Mouse (Mus musculus) forebrain, postnatal 0 days (tissue): ENCODE data around the gene Pde1c. TPM values are rescaled to one million over a fixed set of nuclear protein-coding genes. Genes with fewer than 3 reads are reported as not detected.
A peak's percentile ranks its signal among the peaks of the same experiment; 100 is the strongest.

Experiments used
- ATAC-seq: fragments of 200-750 bp; cut with Nextera tagmentation; 2 replicates; pipeline ENCODE4 v1.8.0; 2017; ENCODE audit warnings: mild to moderate bottlenecking, moderate library complexity
- DNase-seq: peaks from one replicate; pipeline ENCODE4 v3.0.0-alpha.2; 2015
- H3K27ac ChIP-seq: fragments of 300-500 bp; sonication (generic); 2 replicates; pipeline ENCODE4 v1.5.1; 2014; ENCODE audit warnings: low read depth, mild to moderate bottlenecking, antibody characterized with exemption, low read length, moderate library complexity, mixed read lengths
- H3K27me3 ChIP-seq: fragments of 300-500 bp; sonication (generic); 2 replicates; pipeline ENCODE4 v1.6.1; 2014; ENCODE audit warnings: mild to moderate bottlenecking, low read length, mixed read lengths; ENCODE audit not compliant: insufficient read depth
- H3K36me3 ChIP-seq: fragments of 300-500 bp; sonication (generic); 2 replicates; pipeline ENCODE4 v1.6.1; 2014; ENCODE audit warnings: mild to moderate bottlenecking, moderate library complexity; ENCODE audit not compliant: insufficient read depth
- H3K4me1 ChIP-seq: fragments of 300-500 bp; sonication (generic); 2 replicates; pipeline ENCODE4 v1.6.1; 2014; ENCODE audit warnings: antibody characterized with exemption; ENCODE audit not compliant: insufficient read depth
- H3K4me2 ChIP-seq: fragments of 300-500 bp; sonication (generic); 2 replicates; pipeline ENCODE4 v1.6.1; 2014; ENCODE audit warnings: low read depth, mild to moderate bottlenecking, moderate library complexity
- H3K4me3 ChIP-seq: fragments of 300-500 bp; sonication (generic); 2 replicates; pipeline ENCODE4 v1.5.1; 2014; ENCODE audit warnings: low read depth, low read length, mixed read lengths
- H3K9ac ChIP-seq: fragments of 300-500 bp; sonication (generic); 2 replicates; pipeline ENCODE4 v1.6.1; 2014; ENCODE audit warnings: mild to moderate bottlenecking
- H3K9me3 ChIP-seq: fragments of 300-500 bp; sonication (generic); 2 replicates; pipeline ENCODE4 v1.6.1; 2016; ENCODE audit warnings: low read length
- CTCF ChIP-seq: sonication (generic); IDR thresholded peaks from 2 replicates; pipeline ENCODE4 v1.5.1; 2016; ENCODE audit warnings: antibody characterized with exemption, control low read depth, low read depth
- WGBS: fragments of 180-500 bp; shearing (Covaris S2); extraction: QIAGEN DNeasy Blood & Tissue Kit; methylation state at CpG from one replicate; pipeline ENCODE4 v1.1.7; 2014; 5-methylcytosine and 5-hydroxymethylcytosine counted together
- polyA plus RNA-seq: library from polyadenylated mRNA; unstranded; fragments of >200 nt; fragmentation: Nextera tagmentation; extraction: Ambion mirVana; gene quantifications from 2 replicates; pipeline ENCODE4 v1.2.1, GENCODE M21; 2015
- total RNA-seq: library from RNA; depleted of rRNA; stranded (reverse); fragments of >200 nt; gene quantifications from 2 replicates; pipeline ENCODE4 v1.2.3, GENCODE M21; 2014

The Pde1c gene
- total and polyA plus RNA-seq, 2 experiments from 2014 or later: 5.7 to 15.5 TPM

DNA sequence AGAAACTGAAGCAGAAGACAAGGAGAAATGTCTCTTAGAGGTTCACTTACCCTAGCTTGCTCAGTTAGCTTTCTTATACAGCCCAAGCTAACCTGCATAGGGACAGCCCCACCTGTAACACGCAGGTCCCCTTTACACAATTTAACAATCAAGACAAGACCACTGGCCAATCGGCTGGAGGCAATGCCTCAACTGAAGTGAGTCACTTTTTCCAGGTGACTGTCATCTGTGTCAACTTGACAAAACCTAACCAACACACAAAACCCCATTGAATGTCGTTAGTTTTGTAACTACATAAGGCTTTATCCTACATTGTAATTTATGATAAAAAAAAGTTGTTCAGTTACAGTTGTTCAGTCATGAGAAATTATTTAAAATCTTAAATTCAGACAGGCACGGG is 284.1 kb downstream of the Pde1c start:
- H3K36me3 ChIP-seq: no peaks in the 10 kb centered on the region
- H3K27me3 ChIP-seq: no peaks in the 10 kb centered on the region

DNA sequence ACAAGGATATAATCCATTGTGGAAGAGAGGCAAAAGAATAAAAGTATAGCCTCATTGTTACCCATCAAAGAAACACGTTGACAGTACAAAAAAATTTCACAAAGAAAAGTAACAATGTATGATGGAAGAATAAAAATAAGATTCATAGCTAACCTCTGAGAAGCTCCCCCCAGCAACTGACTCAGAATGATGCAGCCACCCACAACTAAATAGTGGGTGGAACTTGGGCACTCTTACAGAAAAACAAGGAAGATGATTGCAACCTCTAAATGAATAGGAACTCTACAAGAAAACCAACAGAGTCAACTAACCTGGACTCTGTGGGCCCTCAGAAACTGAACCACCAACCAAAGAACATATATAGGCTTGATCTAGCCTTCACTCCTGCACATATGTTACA is 293.4 kb downstream of the Pde1c start:
- DNase-seq: no peak
- Histone ChIP-seq H3K9ac (no peak overlapping the region), H3K27me3 (no peaks in the 10 kb centered on the region), H3K9me3 (no peaks in the 10 kb centered on the region), H3K4me2 (no peak overlapping the region), H3K27ac (no peak overlapping the region), H3K36me3 (no peaks in the 10 kb centered on the region), H3K4me1 (no peaks in the 10 kb centered on the region), H3K4me3 (no peak overlapping the region)
- TF ChIP-seq CTCF: no peak
- no peak for ATAC-seq
- WGBS: 78% methylated on average over 1 of the region's 1 CpGs

More for the DNA sequence above, 284.1 kb downstream of the Pde1c start:
- WGBS: 87% methylated on average over 4 of the region's 4 CpGs
- Histone ChIP-seq H3K4me1 (no peaks in the 10 kb centered on the region), H3K4me3 (no peak overlapping the region), H3K9ac (no peak overlapping the region), H3K9me3 (no peaks in the 10 kb centered on the region), H3K27ac (no peak overlapping the region), H3K4me2 (no peak overlapping the region)
- TF ChIP-seq CTCF: no peak
- DNase-seq (no peak), ATAC-seq (no peak)

DNA sequence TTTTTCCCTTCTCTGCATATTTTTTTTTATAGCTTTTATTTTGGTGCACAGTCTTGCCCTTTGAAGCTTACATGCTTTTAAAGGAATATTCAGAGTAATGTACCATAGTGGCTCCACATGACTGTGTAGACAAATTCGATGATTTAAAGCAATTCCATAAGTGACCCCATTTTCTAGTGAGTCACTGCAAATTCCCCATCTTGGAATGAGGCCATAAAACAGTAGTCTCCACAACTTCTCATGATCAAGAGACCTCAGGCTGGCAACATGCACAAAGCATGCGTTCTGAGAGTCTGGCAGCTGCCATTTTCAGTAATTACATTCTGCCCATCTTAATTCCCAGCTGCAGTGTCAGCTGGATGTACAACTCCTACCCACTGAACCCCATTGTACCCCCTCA is 297.2 kb downstream of the Pde1c start:
- 66% methylated on average over 2 of the region's 2 CpGs for WGBS
- H3K9me3 ChIP-seq: no peaks in the 10 kb centered on the region
- no peaks in the 10 kb centered on the region for H3K4me1 ChIP-seq
- no peak overlapping the region for H3K9ac ChIP-seq
- TF ChIP-seq CTCF: no peak
- no peak for DNase-seq
- H3K4me3 ChIP-seq: no peak overlapping the region
- no peak overlapping the region for H3K4me2 ChIP-seq
- no peak overlapping the region for H3K27ac ChIP-seq
- H3K36me3 ChIP-seq: no peaks in the 10 kb centered on the region
- ATAC-seq: no peak
- H3K27me3 ChIP-seq: no peaks in the 10 kb centered on the region

DNA sequence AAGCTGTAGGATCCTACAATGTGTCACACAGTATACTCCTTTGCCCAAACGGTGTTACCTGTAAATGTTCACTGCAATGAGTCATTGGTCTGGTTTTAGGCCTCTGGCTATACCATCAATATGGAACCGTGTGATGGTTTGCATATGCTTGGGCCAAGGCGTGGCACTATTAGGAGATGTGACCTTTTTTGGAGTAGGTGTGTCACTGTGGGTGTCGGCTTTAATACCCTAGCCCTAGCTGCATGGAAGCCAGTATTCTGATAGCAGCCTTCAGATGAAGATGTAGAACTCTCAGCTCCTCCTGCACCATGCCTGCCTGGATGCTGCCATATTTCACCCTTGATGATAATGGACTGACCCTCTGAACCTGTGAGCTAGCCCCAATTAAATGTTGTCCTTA is 304.4 kb downstream of the Pde1c start:
- DNase-seq (no peak), ATAC-seq (no peak)
- no peak overlapping the region for H3K4me3 ChIP-seq
- no peak for TF ChIP-seq CTCF
- H3K9ac ChIP-seq: no peak overlapping the region
- no peaks in the 10 kb centered on the region for H3K36me3 ChIP-seq
- H3K4me2 ChIP-seq: no peak overlapping the region
- H3K9me3 ChIP-seq: no peaks in the 10 kb centered on the region
- H3K4me1 ChIP-seq: no peaks in the 10 kb centered on the region
- WGBS: 94% methylated on average over 4 of the region's 4 CpGs
- no peak overlapping the region for H3K27ac ChIP-seq
- H3K27me3 ChIP-seq: no peaks in the 10 kb centered on the region

DNA sequence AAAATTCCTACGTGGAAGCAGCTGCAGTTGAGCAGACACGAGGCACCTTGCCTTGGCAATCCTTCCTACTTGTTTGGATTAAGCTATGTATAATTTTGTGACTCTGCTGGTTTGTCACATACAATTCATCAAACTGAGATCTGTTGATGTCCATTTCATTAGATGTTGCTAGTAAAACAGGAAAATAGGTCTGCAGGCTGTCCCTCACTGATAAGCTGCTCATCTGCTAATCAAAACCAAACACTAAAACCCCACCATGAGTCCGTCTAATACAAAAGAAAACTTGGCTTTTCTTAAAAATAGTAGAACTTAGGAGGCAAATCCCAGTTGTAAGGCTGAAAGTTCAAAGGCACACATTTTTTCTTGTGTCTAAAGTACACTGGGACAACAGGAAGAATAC is 308.8 kb downstream of the Pde1c start:
- DNase-seq (no peak), ATAC-seq (no peak)
- Histone ChIP-seq H3K4me2 (no peak overlapping the region), H3K36me3 (no peaks in the 10 kb centered on the region), H3K4me3 (no peak overlapping the region), H3K27ac (no peak overlapping the region), H3K9ac (no peak overlapping the region), H3K9me3 (no peaks in the 10 kb centered on the region), H3K4me1 (no peaks in the 10 kb centered on the region), H3K27me3 (no peaks in the 10 kb centered on the region)
- 86% methylated on average over 3 of the region's 3 CpGs for WGBS
- TF ChIP-seq CTCF: no peak

DNA sequence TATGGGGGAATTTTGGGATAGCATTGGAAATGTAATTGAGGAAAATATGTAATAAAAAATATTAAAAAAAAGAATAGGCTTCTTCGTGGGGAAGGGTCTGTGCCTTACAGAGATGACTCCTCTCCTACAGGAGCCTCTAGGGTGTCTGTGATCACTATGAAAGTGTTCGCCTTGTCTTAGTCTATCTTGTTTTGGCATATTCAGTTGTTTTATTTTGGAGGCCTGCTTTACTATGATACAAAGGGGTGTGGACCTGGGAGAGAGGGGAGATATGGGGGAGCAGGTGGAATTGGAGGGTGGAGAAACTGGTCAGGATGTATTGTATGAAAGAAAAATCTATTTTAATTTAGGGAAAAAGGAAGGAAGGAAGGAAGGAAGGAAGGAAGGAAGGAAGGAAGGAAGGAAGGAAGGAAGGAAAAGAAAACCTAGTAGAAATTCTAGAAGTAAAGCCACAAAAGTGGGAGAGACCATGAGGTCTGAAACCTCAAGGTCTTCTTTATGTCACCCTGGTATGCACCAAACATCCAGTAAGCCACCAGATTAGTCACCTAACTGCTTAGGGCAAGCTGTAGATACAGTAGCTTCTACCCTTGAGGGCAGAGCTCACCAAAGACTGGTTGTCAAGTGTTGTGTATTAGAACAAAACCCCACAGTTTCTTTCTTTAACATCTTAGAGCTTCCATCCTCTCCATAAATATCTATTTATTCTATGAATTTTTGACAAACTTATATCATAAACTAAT is 311.2 kb downstream of the Pde1c start:
- H3K9me3 ChIP-seq: no peaks in the 10 kb centered on the region
- DNase-seq: no peak
- no peaks in the 10 kb centered on the region for H3K36me3 ChIP-seq
- no peak overlapping the region for H3K27ac ChIP-seq
- no peak overlapping the region for H3K4me3 ChIP-seq
- H3K9ac ChIP-seq: no peak overlapping the region
- no peak for TF ChIP-seq CTCF
- H3K4me2 ChIP-seq: no peak overlapping the region
- no peaks in the 10 kb centered on the region for H3K27me3 ChIP-seq
- no peaks in the 10 kb centered on the region for H3K4me1 ChIP-seq
- ATAC-seq: no peak
- WGBS: 98% methylated on average over 2 of the region's 2 CpGs

DNA sequence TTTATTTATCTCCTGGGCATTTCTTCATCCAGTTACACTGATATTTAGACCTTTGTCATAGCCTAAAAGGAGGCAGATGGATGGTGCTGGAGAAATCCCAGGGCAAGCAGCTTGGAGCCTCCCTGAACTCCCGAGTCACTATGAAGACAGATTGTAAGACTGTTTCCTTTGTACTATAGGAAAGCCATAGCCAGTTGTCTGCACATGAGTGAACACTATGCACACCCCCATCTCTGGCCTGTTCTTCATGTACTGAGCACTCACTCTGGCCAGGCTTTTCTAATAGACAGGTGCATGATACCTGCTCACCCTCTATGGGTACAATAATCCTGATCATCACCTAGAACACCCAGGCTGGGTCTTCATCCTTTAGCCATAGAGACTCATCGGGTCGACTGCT is 318.8 kb downstream of the Pde1c start:
- Histone ChIP-seq H3K4me1 (no peaks in the 10 kb centered on the region), H3K4me2 (no peak overlapping the region), H3K9ac (no peak overlapping the region), H3K36me3 (no peaks in the 10 kb centered on the region), H3K4me3 (no peak overlapping the region), H3K9me3 (no peaks in the 10 kb centered on the region), H3K27me3 (no peaks in the 10 kb centered on the region), H3K27ac (no peak overlapping the region)
- TF ChIP-seq CTCF: no peak
- 83% methylated on average over 3 of the region's 3 CpGs for WGBS
- DNase-seq: no peak
- peak; percentile 38; the same call in 1 of the 2 replicates for ATAC-seq
